Mouse (Mus musculus): ENCODE data around the gene Susd1.

- TF ChIP-seq CTCF (IDR thresholded peaks at IDR 0.05; ENCODE audit: borderline replicate concordance, insufficient read depth, low read depth, low read length) (no peak), POLR2A (IDR thresholded peaks at IDR 0.05; ENCODE audit: borderline replicate concordance, insufficient read depth, low read length) (no peak)
Observed at GRCm38 (mm10) chr4:59378631-59379030, 59.8 kb downstream of the Susd1 start.

Measured in cerebellum, adult 2 months (tissue).